Mouse (Mus musculus): ENCODE measurements around the gene P3h1.

DNA sequence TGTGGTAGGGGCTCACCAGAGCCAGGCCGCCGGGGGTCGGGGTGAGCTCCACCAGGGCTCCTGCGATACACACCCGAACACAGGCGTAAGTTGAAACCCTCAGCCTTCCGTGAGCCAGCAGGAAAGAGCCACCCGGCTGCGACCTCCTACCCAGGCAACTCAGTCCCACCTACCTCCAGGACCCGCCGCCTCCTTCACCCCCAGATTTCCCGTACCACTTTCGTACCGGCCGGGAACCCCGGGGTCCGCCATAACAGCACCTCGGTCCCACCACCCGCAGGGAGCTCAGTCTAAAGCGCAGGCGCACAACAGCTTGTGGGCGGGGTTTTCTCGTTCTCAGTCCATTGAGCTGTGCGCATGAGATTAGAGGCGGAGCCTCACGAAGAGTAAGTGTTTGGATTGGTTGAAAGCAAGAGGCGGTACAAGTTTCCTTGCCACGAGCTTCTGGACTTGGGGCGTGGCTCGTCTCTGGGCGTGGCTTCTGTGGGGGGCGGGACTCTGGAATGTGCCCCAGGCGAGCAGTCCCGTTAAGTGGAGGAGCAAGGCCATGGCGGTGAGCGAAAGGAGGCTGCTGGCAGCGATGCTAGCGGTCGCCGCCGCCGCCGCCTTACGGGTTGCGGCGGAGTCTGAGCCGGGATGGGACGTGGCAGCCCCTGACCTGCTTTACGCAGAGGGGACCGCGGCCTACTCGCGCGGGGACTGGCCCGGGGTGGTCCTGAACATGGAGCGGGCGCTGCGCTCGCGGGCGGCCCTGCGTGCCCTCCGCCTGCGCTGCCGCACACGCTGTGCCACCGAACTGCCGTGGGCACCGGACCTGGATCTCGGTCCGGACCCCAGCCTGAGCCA, at the start of gene P3h1, which contains the start of gene AU022252:
- TF ChIP-seq POLR2A (IDR thresholded peaks at IDR 0.05; ENCODE audit: insufficient read depth, low read depth, low read length) = peak; percentile 85
- TF ChIP-seq CTCF (IDR thresholded peaks at IDR 0.05; ENCODE audit: insufficient read depth, low read depth, low read length) = 0 out of 2 replicates have a peak, but pooled peaks have one; percentile 4

All from olfactory bulb, adult 2 months (tissue).